Mouse (Mus musculus) kidney, postnatal 10 days (tissue): ENCODE data around the gene Aamdc.

ENCODE experiments used
- DNase-seq: peaks from one replicate; pipeline ENCODE4 v3.0.0; 2021; ENCODE audit warnings: mixed read lengths

The Aamdc gene

DNA sequence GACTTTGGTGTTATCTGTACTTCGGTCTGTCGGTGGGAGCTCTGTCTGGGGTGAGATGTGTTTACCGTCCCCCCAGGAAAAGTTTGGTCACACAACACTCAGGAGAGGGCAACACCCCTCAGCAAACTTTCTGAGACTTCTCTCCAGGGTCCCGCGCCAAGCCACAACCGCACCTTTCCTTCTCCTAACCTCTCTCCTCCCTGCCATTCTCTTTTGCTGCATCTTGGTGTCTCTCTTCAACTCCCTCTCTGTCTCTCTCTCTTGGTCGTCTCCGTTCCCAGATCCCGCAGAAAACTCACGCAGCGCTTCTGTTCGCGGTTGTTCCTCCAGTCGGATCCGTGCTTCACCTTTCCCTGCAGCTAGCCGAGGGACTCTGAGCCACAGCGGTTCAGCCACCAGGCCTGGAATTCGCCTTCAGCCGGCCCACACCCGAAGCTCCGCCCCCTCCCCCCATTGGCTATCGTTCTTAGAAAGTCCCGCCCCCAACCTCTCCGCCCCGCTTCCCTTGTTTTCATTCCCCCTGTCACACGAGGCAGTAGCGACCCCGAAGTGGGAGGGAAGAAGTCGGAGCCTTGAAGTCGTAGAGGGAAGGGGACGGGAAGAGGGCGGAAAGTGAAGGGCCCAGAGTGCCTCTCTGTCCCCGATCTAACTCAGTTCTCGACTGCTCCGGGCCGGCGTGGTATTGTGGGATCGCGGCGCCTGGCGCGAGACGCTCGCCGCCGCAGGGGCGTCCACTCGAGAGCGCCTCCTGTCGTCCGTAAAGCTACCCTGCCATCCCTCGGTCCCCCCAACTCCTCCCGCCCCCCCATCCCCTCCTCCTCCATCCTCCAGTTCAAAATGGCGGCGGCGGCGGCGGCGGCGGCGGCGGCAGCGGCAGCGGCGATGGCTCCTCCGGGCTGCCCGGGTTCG is at the start of gene Aamdc, which contains the start of gene Rsf1:
TSS of gene Aamdc (minus strand) at position 431 of the 909 bp plus-strand sequence.
TSS of gene Rsf1 (plus strand) at position 823 of the 909 bp plus-strand sequence.
- peak; percentile 98 for DNase-seq

DNA sequence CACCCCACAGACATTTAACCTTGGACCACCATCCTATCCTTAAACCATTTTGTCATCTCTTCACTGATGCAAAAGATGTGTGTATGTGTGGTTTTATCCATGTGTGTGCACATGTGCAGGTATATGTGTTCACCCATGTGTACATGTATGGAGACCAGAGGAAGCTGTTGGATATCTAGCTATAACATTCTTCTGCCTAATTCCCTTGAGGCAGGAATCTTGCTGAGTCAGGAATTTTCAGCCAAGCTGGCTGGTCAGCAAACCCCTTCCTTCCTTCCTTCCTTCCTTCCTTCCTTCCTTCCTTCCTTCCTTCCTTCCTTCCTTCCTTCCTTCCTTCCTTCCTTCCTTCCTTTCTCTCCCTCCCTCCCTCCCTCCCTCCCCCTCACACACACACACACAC is 44.1 kb upstream of the Aamdc start:
- no peak for DNase-seq

DNA sequence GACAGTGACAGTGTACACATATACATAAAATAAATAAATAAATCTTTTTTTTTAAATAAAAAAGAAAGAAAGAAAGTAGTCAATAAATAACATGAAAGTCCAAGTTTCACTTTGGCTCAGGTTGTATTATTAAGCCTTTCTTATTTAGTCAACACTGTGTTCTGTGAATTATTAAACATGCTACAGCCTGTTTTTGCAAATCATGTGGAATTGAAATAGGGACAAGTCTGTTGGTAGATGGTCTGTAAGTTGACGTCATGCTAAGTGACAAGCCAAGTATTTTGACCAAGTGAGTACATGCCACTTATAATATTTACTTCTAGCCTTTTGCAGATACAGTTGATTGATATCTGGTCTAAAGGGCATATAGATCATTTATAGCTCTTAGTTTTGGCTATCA is 43.4 kb upstream of the Aamdc start:
- DNase-seq, result no peak

DNA sequence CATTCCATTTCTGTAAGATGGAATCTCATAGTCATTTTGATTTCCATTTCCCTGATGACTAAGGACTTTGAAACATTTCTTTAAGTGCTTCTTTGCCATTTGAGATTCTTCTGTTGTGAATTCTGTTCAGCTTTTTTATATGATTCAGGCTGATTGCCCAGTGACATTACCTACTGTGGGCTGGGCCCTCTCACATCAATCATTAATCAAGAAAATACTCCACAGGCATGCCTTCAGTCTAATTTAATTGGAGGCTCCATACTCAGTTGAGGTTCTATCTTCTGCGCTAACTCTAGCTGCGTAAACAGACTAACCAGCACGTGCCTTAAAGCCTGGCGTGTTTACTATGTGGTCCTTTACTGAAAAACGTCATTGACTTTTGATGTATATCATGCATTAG is 42.0 kb upstream of the Aamdc start:
- no peak for DNase-seq

DNA sequence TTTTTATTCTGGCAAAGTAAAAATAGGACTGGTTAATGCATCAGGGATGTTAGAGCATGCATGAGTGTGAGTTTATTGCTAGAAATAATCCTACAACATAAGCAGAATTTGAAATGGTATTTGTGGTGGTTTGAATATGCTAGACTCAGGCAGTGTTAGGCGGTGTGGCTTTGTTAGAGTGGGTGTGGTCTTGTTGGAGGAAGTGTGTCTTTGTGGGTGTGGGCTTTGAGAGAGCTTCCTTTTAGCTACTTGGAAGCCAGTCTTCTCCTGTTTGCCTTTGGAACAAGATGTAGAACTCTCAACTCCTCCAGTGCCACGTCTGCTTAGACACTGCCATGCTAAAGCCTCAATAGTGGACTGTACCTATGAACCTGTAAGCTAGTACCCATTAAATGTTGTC is 19.3 kb upstream of the Aamdc start:
- no peak for DNase-seq

DNA sequence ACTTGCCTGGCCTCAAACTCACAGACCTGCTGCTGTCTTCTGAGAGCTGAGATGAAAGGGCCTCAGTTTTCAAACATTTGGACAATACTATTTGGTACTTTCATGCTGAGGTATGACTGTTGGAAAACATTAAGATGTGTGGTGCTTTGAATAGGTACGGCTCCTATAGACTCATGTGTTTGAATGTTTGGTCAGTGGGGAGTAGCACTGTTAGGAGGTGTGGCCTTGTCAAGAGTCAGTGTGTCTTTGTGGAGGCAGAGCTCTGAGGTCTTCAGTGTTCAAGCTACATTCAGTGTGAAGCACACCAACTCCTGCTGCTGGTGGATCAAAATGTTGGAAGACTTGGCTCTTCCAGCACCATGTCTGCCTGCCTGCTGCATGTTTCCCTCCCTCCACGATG is 14.2 kb upstream of the Aamdc start:
- DNase-seq, result no peak

DNA sequence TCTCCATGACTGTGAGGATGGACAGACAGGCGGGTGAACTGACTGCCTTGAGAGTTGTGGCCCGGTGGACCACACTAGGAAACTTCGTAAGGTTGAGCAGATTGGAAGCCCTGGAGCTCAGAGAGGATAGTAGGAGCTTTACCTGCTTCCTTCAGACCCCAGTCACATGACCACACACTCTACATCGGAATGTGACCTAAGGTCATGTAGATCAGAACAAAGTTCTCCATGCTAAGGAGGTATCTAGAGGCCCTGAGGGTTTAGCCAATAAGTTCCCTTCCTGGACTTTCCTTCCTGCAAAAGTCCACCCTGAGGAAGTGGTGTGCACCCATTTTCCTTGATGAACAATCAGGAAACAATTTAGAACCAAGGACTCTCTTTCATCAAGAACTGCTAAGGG is 13.1 kb upstream of the Aamdc start:
- DNase-seq, result no peak

DNA sequence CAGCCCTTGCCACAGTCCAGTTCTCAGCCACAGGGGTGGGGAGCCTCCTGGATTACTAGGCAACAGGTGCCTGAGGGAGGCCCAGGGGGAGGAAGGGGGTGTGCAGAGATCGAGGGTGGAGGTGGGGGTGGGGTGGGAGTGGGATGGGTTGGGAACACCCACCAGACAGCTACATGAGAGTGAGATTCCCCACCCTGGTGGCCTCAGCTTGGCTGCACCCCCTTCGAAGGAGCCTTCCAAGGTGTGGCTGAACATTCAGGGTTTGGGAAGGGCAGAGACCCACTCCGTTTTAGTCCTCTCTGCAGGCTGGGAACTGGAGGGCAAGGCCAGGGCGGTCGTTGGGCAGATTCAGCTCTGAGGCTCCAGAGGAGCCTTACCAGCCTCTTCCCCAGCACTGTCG is 12.0 kb upstream of the Aamdc start:
- DNase-seq, result no peak

DNA sequence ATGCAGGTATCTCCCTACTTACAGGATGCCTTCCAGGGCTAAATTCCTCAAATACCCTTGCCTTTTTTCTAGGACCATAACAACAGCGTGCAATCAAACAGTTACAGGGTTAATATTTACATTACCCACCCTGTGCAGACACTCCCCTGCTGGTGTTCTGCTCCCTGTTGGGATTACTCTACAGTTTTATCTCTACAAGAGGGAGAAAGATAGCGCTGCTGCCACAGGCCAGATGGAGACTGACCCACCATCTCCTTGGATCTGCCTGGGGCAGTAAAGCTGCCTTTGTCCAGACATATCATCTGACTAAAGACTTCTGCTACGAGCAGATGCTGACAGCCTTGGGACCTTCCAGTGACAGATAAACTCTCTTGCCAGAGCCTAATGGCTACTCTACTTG is 11.2 kb upstream of the Aamdc start:
- no peak for DNase-seq

DNA sequence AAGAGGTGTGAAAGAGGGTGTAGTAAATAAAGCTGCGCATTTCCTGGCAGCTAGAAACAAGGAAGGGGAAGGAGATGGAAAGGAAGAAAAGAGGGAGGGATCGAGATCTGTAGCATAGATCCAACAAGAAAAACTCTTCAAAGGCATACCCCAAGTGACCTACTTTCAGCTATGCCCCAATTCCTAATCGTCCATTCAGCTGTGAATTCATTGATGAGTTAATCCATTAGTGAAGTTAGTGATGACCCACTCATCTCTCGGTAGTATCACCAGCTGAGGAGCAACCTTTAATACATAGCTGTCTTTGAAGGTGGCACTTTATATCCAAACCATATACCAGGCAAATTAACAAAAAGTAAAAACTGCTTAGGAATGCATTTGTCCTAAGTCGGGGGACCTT is 9.2 kb upstream of the Aamdc start:
- DNase-seq, result no peak

DNA sequence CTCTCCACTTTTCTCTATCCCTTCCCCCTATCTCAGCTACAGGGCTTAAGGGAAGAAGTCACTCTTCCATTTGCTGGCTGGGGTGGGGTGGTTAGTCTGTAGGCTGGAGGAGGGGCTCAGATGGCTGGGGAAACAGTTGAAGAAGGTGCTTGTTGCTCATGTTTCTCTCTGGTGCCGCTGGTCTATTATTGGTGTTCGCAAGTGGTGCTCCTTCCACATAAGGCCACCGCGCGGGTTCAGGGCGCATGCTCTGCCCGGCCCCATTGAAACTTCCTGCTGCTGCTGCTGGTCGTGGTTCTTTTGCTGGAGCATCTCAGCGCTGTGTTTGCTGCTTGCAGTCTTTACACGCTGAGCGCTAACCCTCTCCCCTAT is 1.5 kb upstream of the Aamdc start:
- peak; percentile 90 for DNase-seq

DNA sequence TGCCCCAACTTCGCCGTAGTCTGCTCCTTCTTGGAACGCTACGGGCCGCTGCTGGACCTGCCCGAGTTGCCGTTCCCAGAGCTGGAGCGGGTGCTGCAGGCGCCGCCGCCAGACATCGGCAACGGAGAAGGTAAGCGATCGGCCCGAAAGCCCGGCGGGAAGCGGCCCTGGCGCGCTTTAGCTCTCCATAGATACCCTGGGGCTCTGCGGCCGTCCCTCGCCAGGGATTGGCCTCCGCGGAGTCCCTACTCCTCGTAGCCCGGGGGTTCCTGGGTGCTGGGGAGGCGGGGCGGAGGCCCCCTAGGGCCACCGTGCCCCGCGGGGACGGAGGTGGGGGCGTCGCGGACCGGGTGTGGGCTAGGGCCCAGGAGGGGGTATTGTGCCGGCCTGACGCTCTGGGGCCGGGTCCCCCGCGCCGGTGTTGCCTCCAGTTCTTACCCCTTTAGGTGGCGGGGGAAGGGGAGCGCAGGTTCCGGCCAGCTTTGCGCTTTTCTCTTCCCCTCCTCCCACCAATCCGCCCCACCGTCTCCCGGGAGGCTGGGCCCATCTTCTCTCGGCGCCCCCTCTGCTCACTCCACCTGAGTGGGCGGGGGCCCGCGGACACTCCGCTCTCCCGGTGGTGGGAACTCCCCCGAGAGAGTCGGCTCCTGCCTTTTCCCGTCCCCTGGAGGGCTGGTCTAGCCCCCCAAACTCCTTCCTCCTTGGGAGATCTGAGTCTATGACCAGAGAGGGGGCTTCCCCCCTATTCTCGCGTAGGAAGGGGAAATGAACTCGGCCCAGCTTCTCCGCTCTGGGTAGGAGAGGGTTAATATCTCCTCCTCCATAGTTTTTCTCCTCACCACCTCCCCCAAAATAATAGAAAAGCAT is 912 bp upstream of the Aamdc start:
- peak; percentile 66 for DNase-seq

DNA sequence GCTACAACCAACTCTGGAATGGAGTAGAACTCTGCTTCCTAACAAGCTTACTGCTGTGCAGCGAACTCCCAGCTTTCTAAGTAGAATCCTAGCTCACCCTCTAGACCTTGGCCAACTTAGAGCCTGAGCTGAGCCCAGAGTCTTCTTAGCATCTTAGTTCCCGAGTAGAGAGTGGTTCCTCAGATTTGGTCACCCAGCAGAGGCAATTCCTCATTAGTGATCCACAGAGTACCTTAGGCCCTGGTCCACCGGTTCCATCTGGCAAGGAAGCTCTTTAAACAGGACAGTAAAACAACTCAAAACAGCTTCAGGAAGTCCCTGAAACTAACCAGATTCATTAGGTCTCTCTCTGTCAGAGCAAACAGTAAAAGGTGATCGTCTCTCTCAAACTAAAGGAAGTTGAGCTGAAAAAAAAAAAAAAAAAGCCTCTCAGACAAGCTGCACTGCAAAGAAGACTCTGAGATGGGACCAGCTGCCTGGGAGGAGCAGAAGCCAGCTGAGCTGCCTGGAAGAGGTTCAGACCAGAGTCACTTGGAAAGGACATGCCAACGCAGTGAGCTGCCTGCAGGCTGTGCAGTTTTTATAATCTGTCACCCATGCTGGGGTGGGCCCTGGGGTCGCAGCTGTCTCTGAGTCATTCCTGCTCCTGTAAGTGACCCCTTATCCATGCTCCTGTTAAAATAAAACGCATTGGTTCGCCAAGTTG is 783 bp downstream of the Aamdc start:
- DNase-seq, result peak; percentile 62

DNA sequence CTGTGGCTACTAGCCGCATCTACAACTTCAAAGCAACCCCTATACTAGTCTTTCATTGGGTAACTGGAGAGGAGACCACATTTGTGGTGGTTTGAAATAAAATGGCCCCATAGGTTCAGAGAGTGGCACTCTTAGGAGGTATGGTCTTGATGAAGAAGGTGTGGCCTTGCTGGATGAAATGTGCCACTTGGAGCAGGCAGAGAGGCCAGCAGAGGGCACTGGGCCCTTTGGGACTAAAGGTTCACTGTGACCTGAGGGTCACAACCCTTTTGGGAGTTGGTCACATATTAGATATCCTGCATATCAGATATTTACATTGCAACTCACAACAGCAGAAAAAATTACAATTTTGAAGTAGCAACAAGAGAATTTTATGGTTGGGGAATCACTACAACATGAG is 8.9 kb downstream of the Aamdc start:
- peak; percentile 25 for DNase-seq

DNA sequence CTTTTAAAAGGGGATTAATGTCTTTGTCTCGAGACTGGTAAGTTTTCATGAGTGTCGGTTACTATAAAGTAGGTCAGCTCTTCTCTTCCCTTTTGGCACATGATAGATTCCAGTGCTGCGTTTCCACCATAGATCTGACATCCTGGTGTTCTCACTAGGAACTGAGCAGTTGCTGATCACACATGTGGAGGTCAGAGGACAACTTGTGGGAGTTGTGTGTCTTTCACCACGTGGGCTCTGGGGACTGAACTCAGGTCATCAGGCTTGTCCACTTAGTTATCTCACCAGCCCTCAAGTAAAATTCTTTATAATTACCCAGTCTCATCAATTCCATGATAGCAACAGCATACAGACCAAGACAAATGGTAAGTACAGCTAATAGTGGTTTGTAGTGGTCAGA is 9.9 kb downstream of the Aamdc start:
- no peak for DNase-seq

DNA sequence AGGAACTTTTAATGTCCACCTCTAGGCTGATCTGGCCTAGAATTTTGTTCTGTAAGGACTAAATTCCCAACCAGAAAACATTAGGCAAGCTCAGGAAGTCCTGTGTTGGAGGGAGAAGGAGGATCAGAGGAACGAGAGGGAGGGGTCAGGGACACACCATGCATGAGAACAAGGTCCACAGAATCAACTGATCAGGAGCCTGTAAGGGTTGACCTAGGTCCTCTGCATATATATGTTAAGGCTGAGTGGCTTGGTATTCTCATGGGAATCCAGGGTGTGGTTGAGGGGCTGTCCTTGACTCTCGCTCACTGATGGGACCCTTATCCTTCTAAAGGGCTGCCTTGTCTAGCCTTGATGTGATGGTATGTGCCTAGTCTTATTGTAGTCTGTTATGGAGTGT is 15.7 kb downstream of the Aamdc start:
- DNase-seq, result no peak

DNA sequence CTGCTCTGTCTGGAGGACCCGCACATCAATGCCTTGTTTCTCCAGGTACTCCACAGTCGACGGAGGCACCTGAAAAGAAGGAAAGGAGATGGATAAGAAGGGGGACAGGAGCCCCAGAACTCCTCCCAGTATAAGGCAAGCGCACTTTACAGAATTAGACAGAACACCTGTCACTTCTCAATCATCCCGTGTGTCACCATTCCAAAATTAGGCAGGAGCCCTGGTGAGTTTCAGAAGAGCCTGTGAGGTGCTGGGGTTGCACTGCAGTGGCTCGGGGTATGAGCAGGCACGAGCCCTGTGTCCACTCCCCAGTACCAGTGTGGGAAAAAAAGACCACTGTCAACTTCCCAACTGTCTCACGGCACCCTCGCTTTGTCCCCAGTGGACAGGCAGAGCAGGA is 28.6 kb downstream of the Aamdc start:
- no peak for DNase-seq

DNA sequence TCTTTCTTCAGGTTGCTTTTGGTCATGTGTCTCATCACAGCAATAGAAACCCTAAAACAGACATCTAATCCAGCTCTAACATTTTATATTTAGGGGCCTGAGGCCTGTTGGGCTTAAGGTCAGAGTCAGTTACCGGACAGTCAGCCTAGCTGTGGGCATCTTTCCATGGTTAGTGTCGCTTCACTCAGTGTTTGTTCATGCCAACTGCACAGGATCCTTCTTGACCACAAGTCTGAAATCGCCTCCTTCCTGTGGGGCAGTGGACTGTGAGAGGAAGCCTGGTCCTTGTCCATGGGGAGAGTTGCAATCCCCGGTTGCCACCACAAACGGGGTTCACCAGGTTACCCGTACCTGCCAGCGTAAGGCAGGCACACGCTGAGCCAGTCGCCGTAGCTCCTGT is 30.0 kb downstream of the Aamdc start:
- DNase-seq, result no peak

DNA sequence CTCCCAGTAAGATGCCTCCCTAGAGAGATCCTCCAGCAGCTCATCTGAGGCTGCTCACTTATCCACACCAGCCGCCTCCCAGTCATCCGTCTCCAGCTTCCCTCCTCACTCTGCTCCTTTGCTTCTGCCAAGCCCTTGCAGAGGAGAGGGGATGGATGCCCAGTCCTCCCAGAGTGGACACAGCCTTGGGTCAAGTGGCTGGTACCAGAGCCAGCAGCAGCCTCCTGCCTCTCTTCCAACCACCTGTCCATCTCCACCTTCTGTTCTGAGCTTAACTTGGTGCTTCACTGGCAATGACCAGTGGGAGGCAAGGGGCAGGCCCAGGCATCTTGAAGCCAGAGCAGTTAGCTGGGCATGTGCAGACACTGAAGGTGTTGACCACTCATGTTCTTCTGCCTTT is 32.8 kb downstream of the Aamdc start:
- DNase-seq, result no peak

DNA sequence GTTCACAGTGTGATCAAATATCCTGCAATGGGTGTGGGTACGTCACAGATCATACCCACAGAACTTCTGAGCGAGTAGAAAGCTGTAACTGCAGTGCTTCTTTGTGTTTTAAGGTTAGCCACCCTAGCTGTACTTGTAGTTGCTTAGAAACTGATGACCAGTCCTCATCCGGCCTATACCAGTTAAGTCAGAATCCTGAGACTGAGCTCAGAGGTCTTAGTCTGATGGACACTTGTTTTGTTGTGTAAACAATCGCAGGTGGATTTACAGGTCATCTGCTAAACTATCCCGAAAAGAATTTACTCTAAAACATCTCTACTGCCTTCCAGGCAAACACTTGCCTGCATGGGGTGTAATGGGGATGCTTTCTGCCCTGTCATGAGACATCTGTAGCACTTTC is 42.7 kb downstream of the Aamdc start:
- DNase-seq, result no peak

DNA sequence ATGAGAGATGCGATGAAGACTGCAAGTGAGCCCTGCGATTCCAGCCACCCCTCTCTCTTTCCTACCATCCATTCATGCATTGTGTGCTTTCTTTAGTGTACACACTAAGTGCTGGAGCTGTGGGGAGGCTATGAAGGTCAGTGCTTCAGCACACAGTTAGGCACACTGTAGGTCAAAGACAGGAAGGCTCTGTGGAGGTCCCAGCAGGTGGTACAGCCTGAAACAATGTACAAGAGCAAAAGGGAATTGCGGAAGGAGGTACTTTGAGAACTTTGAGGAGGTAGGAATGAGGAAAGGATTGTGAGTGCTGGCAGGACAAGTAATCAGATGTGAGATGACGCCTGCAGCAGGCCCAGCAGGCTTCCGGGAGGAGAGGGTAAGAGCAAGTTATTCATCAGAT is 43.8 kb downstream of the Aamdc start:
- no peak for DNase-seq

DNA sequence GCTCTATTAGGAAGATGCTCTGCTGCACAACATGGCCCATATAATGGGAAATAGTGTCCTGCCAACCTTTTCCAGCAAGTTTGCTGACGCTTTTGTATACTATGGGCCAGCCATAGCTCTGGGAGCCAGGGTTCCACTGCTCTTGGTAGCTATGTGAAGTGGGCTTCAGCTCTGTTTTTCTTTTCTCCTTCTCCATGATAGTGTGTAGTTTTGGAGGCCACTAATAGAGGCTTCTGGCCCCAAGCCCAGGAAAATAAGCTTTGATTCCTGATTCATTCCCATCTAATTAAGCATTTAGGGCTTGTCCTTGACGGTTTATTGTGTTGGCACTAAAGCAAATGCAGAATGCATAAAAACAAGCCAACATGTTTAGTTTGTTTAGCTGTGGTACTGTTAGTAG is 59.4 kb downstream of the Aamdc start:
- peak; percentile 24 for DNase-seq

DNA sequence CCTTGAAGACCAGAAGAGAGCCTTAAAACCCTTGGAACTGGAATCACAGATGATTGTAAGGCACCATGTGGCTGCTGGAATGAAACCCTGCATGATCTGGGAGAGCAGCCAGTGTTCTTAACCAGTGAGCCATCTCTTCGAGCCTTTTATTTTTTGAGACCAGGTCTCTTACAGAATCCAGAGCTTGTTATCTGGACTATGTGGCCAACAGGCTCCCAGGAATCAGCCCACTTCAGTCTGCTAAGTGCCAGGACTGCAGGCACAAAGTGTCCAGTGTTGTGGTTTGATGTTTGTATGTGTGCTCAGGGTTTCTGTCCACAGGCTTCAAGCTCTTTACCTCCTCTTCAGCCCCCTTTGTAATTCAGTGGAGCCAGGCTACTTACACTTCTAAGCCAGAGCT is 64.5 kb downstream of the Aamdc start:
- DNase-seq, result no peak
